Mouse (Mus musculus) ES-E14 (cell line): ENCODE data around the gene Mnt. TPM values are rescaled to one million over a fixed set of nuclear protein-coding genes. Genes with fewer than 3 reads are reported as not detected.

Source experiments
- DNase-seq: peaks from one replicate; pipeline ENCODE4 v3.0.0-alpha.2; 2013; ENCODE audit warnings: low read depth, low spot score
- H3K27ac ChIP-seq: 2 replicates; pipeline ENCODE4 v1.5.1; 2012; ENCODE audit warnings: low read depth, mild to moderate bottlenecking, low read length, moderate library complexity, mixed read lengths; ENCODE audit not compliant: poor library complexity, insufficient read depth, severe bottlenecking
- H3K36me3 ChIP-seq: 2 replicates; pipeline ENCODE4 v1.6.1; 2012; ENCODE audit warnings: mild to moderate bottlenecking, low read length, moderate library complexity, mixed read lengths; ENCODE audit not compliant: control insufficient read depth, poor library complexity, insufficient read depth, severe bottlenecking
- H3K4me1 ChIP-seq, 2 experiments: fragments of 150-350 bp in 1 of 2; sonication (generic) in 1 of 2; 2 replicates each; pipeline ENCODE4 v1.6.1; 2012; ENCODE audit warnings: low read length in 2 of 2, mild to moderate bottlenecking in 1 of 2, mixed read lengths in 1 of 2; ENCODE audit not compliant: control insufficient read depth in 2 of 2, insufficient read depth in 2 of 2, poor library complexity in 1 of 2
- H3K4me3 ChIP-seq, 2 experiments: fragments of 150-350 bp in 1 of 2; sonication (generic) in 1 of 2; 2 replicates each; pipeline ENCODE4 v1.5.1; 2012; ENCODE audit warnings: low read length in 2 of 2, low read depth in 1 of 2, mild to moderate bottlenecking in 1 of 2, mixed read lengths in 1 of 2; ENCODE audit not compliant: insufficient read depth in 1 of 2, poor library complexity in 1 of 2, severe bottlenecking in 1 of 2
- H3K9ac ChIP-seq: 2 replicates; pipeline ENCODE4 v1.6.1; 2012; ENCODE audit warnings: low read depth, mild to moderate bottlenecking, low read length, mixed read lengths; ENCODE audit not compliant: poor library complexity, insufficient read depth, severe bottlenecking
- H3K9me3 ChIP-seq: fragments of 150-350 bp; sonication (generic); 2 replicates; pipeline ENCODE4 v1.6.1; 2012; ENCODE audit warnings: low read depth, mild to moderate bottlenecking, low read length; ENCODE audit not compliant: control insufficient read depth, insufficient read depth
- CHD2 ChIP-seq: IDR thresholded peaks from 2 replicates; pipeline ENCODE4 v1.6.1; 2014; ENCODE audit warnings: mild to moderate bottlenecking, low read depth, low read length, inconsistent platforms
- HCFC1 ChIP-seq: IDR thresholded peaks from 2 replicates; pipeline ENCODE4 v1.6.1; 2012; ENCODE audit warnings: low read length, inconsistent platforms, borderline replicate concordance; ENCODE audit not compliant: insufficient read depth
- MAFK ChIP-seq: IDR thresholded peaks from 2 replicates; pipeline ENCODE4 v1.6.1; 2014; ENCODE audit warnings: mild to moderate bottlenecking, low read depth, low read length, inconsistent platforms; ENCODE audit not compliant: insufficient read depth
- ZC3H11A ChIP-seq: IDR thresholded peaks from 2 replicates; pipeline ENCODE4 v1.6.1; 2012; ENCODE audit warnings: low read depth, mild to moderate bottlenecking, inconsistent platforms, low read length, borderline replicate concordance
- ZNF384 ChIP-seq: IDR thresholded peaks from 2 replicates; pipeline ENCODE4 v1.6.1; 2012; ENCODE audit warnings: low read depth, low read length, inconsistent platforms
- in situ Hi-C, 2 experiments: fragments of 600-800 bp; cut with MboI; formaldehyde crosslinking; loops; one replicate each; pipeline ENCODE4 v1.15.1; 2025; ENCODE audit warnings: low sequenced_read_pairs in 2 of 2, inconsistent platforms in 1 of 2; ENCODE audit not compliant: unreplicated experiment in 2 of 2
- total RNA-seq: library from RNA; depleted of rRNA; stranded (reverse); fragments of 300-350 nt; gene quantifications from 2 replicates; pipeline ENCODE4 v1.2.3, GENCODE M21; 2012; rRNA removed

Gene Mnt
- 10.2 and 10.3 TPM in 2 replicates for total RNA-seq

- Histone ChIP-seq H3K4me1 (peaks cover 4 to 25% of the 10 kb centered on the region in 2 experiments; a peak in 3 of 4 replicates), H3K27ac (peak within 1 kb of the TSS; percentile 90), H3K4me3 (peak within 1 kb of the TSS; percentile 95 to 98), H3K9ac (peak within 1 kb of the TSS; percentile 97), H3K9me3 (no peaks in the 10 kb centered on the region), H3K36me3 (0 out of 2 replicates have a peak, but pooled peaks cover 2% of the 10 kb centered on the region)
- TF ChIP-seq HCFC1 (peak; percentile 59; the same call in 1 of the 2 replicates), CHD2 (0 out of 2 replicates have a peak, but pooled peaks have one; percentile 19), ZNF384 (no peak)
- peak; percentile 98 for DNase-seq
- in situ Hi-C loops: no loop called here
Observed at GRCm38 (mm10) chr11:74830256-74831161, at the start of gene Mnt. TSS of gene Mnt (plus strand) at chr11:74830920.

- TF ChIP-seq HCFC1 (no peak), MAFK (no peak), ZC3H11A (no peak), CHD2 (no peak), ZNF384 (no peak)
- no peak overlapping the region for H3K9ac ChIP-seq
- DNase-seq: no peak
- H3K4me3 ChIP-seq: no peak overlapping the region
- H3K4me1 ChIP-seq: no peaks in the 10 kb centered on the region
- no peaks in the 10 kb centered on the region for H3K9me3 ChIP-seq
- no peak overlapping the region for H3K27ac ChIP-seq
- peaks cover 27% of the 10 kb centered on the region for H3K36me3 ChIP-seq
- in situ Hi-C loops: no loop called here
Observed at GRCm38 (mm10) chr11:74792874-74793273, 37.8 kb upstream of the Mnt start.

GRCm38 (mm10) chr11:74800658-74801057 lies 30.1 kb upstream of the Mnt start:
- H3K36me3 ChIP-seq: peaks cover 15% of the 10 kb centered on the region
- no peak overlapping the region for H3K9ac ChIP-seq
- in situ Hi-C loops: no loop called here
- no peaks in the 10 kb centered on the region for H3K4me1 ChIP-seq
- no peak overlapping the region for H3K4me3 ChIP-seq
- H3K9me3 ChIP-seq: no peaks in the 10 kb centered on the region
- no peak for TF ChIP-seq HCFC1
- no peak for TF ChIP-seq MAFK
- TF ChIP-seq ZNF384: no peak
- no peak for TF ChIP-seq ZC3H11A
- DNase-seq: no peak
- H3K27ac ChIP-seq: no peak overlapping the region

- H3K36me3 ChIP-seq: peaks cover 20% of the 10 kb centered on the region
- H3K4me3 ChIP-seq: no peak overlapping the region
- TF ChIP-seq HCFC1: no peak
- TF ChIP-seq ZNF384: no peak
- H3K27ac ChIP-seq: no peak overlapping the region
- no peaks in the 10 kb centered on the region for H3K4me1 ChIP-seq
- no peak overlapping the region for H3K9ac ChIP-seq
- H3K9me3 ChIP-seq: no peaks in the 10 kb centered on the region
- in situ Hi-C loops: no loop called here
- DNase-seq: no peak
Observed at GRCm38 (mm10) chr11:74804081-74804627, 26.6 kb upstream of the Mnt start.
